Mouse (Mus musculus) urinary bladder, postnatal 36 days (tissue): ENCODE data around the gene Tpcn2.
A peak's percentile ranks its signal among the peaks of the same experiment; 100 is the strongest.

Source experiments
- DNase-seq, 2 experiments: peaks; one replicate each; pipeline ENCODE4 v3.0.0; 2022; ENCODE audit warnings: low spot score in 2 of 2, mixed read lengths in 1 of 2

Tpcn2 gene

GRCm38 (mm10) chr7:145205363-145205902 is 78.4 kb downstream of the Tpcn2 start:
- DNase-seq = no peak

- no peak for DNase-seq
These were observed 84.1 kb downstream of the Tpcn2 start for GRCm38 (mm10) chr7:145199711-145200110.

GRCm38 (mm10) chr7:145198223-145198714 is 85.5 kb downstream of the Tpcn2 start:
- no peak for DNase-seq

- no peak for DNase-seq
These were observed 86.1 kb downstream of the Tpcn2 start for GRCm38 (mm10) chr7:145197711-145198110.

GRCm38 (mm10) chr7:145197042-145197441 is 86.8 kb downstream of the Tpcn2 start:
- peak in 1 of 2 experiments; percentile 41 for DNase-seq

- DNase-seq = no peak
These were observed 87.5 kb downstream of the Tpcn2 start for GRCm38 (mm10) chr7:145196340-145196739.

GRCm38 (mm10) chr7:145195186-145195927 is 88.5 kb downstream of the Tpcn2 start:
- no peak for DNase-seq

GRCm38 (mm10) chr7:145194455-145195161 is 89.2 kb downstream of the Tpcn2 start:
- no peak for DNase-seq

GRCm38 (mm10) chr7:145192836-145193235 is 91.0 kb downstream of the Tpcn2 start:
- DNase-seq = no peak

GRCm38 (mm10) chr7:145190520-145190919 is 93.3 kb downstream of the Tpcn2 start:
- DNase-seq = no peak

- no peak for DNase-seq
These were observed 94.5 kb downstream of the Tpcn2 start for GRCm38 (mm10) chr7:145189342-145189741.

- DNase-seq = no peak
These were observed 96.0 kb downstream of the Tpcn2 start for GRCm38 (mm10) chr7:145187802-145188201.

- DNase-seq = no peak
These were observed 101.4 kb downstream of the Tpcn2 start for GRCm38 (mm10) chr7:145182388-145182787.

GRCm38 (mm10) chr7:145181376-145182034 is 102.3 kb downstream of the Tpcn2 start:
- no peak for DNase-seq

- DNase-seq = no peak
These were observed 104.1 kb downstream of the Tpcn2 start for GRCm38 (mm10) chr7:145179691-145180091.

GRCm38 (mm10) chr7:145176750-145177589 is 106.8 kb downstream of the Tpcn2 start:
- no peak for DNase-seq

- no peak for DNase-seq
These were observed 110.2 kb downstream of the Tpcn2 start for GRCm38 (mm10) chr7:145173563-145173962.

- no peak for DNase-seq
These were observed 110.7 kb downstream of the Tpcn2 start for GRCm38 (mm10) chr7:145173116-145173515.

GRCm38 (mm10) chr7:145169703-145170102 is 114.1 kb downstream of the Tpcn2 start:
- no peak for DNase-seq

GRCm38 (mm10) chr7:145159283-145160240 is 124.2 kb downstream of the Tpcn2 start:
- DNase-seq = no peak
